Mouse (Mus musculus) ES-Bruce4 (cell line): ENCODE measurements around the gene Cltb. TPM values are rescaled to one million over a fixed set of nuclear protein-coding genes. Genes with fewer than 3 reads are reported as not detected.

ENCODE experiments used
- H3K27ac ChIP-seq: 2 replicates; pipeline ENCODE4 v1.5.1; 2012; ENCODE audit warnings: low read length, inconsistent platforms; ENCODE audit not compliant: insufficient read depth
- H3K27me3 ChIP-seq: 2 replicates; pipeline ENCODE4 v1.6.1; 2012; ENCODE audit warnings: mild to moderate bottlenecking, low read length, inconsistent platforms; ENCODE audit not compliant: control insufficient read depth, poor library complexity, insufficient read depth, severe bottlenecking
- H3K36me3 ChIP-seq: 2 replicates; pipeline ENCODE4 v1.6.1; 2012; ENCODE audit warnings: inconsistent platforms, mild to moderate bottlenecking, low read length, moderate library complexity; ENCODE audit not compliant: control insufficient read depth, poor library complexity, insufficient read depth, severe bottlenecking
- H3K4me1 ChIP-seq: one replicate; pipeline ENCODE4 v1.8.1; 2011; ENCODE audit warnings: low read length; ENCODE audit not compliant: control insufficient read depth, insufficient read depth
- H3K4me3 ChIP-seq: 2 replicates; pipeline ENCODE4 v1.5.1; 2011; ENCODE audit warnings: low read depth, mild to moderate bottlenecking, low read length
- H3K9ac ChIP-seq: 2 replicates; pipeline ENCODE4 v1.6.1; 2012; ENCODE audit warnings: low read depth, mild to moderate bottlenecking, inconsistent platforms; ENCODE audit not compliant: poor library complexity, severe bottlenecking
- H3K9me3 ChIP-seq: replicated peaks from 2 replicates; pipeline ENCODE4 v1.6.1; 2012; ENCODE audit warnings: mild to moderate bottlenecking, low read length, inconsistent platforms; ENCODE audit not compliant: control insufficient read depth, poor library complexity, insufficient read depth, severe bottlenecking
- CTCF ChIP-seq: IDR thresholded peaks from one replicate; pipeline ENCODE4 v1.8.1; 2011; ENCODE audit warnings: low read depth, low read length
- EP300 ChIP-seq: IDR thresholded peaks from 2 replicates; pipeline ENCODE4 v1.6.1; 2011; ENCODE audit warnings: low read depth, low read length; ENCODE audit not compliant: insufficient read depth
- POLR2A ChIP-seq: IDR thresholded peaks from one replicate; pipeline ENCODE4 v1.8.1; 2011; ENCODE audit warnings: low read length; ENCODE audit not compliant: insufficient read depth
- polyA plus RNA-seq: library from polyadenylated mRNA; stranded (reverse); fragments of >200 nt; gene quantifications from 2 replicates; pipeline ENCODE4 v1.2.4, GENCODE M21; 2011; ENCODE audit warnings: low read depth; ENCODE audit not compliant: missing spikeins, insufficient read depth, insufficient read length

Cltb gene
- polyA plus RNA-seq, 1 experiment = 27.5 TPM

GRCm38 (mm10) chr13:54564232-54565200 is 46.6 kb downstream of the Cltb start:
- Histone ChIP-seq H3K36me3 (peaks cover 11% of the 10 kb centered on the region), H3K4me3 (peak overlapping the region; percentile 88), H3K9ac (peak overlapping the region; percentile 82), H3K9me3 (no peaks in the 10 kb centered on the region), H3K4me1 (peaks cover 2% of the 10 kb centered on the region), H3K27me3 (no peaks in the 10 kb centered on the region), H3K27ac (no peak overlapping the region)
- TF ChIP-seq CTCF = no peak
- no peak for TF ChIP-seq EP300
- TF ChIP-seq POLR2A = no peak

GRCm38 (mm10) chr13:54562562-54562961 is 48.6 kb downstream of the Cltb start:
- Histone ChIP-seq H3K4me1 (no peaks in the 10 kb centered on the region), H3K27me3 (no peaks in the 10 kb centered on the region), H3K27ac (no peak overlapping the region), H3K4me3 (no peak overlapping the region), H3K36me3 (peaks cover 25% of the 10 kb centered on the region), H3K9ac (no peak overlapping the region), H3K9me3 (no peaks in the 10 kb centered on the region)
- no peak for TF ChIP-seq CTCF
- TF ChIP-seq POLR2A = no peak
- TF ChIP-seq EP300 = no peak

DNA sequence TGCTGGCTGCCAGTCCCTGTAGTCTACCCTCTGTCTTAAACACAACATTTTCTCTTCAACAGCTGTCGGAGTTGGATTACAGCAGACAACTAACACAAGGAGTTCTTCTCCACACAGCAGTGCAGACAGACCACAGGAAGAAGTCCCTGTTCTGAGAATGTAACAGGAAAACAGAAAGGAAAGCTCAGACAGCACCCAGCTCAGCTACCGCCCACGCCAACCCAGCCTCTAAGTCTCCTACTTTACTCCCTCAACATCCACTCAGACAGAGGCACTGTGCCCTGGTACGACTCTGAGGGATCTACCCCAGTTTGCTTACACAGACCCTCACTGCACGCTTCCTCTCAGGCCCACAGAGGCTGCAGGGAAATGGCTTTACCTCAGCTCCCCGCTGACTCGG is 50.5 kb downstream of the Cltb start:
- no peak overlapping the region for H3K27ac ChIP-seq
- TF ChIP-seq EP300 (no peak), POLR2A (no peak), CTCF (no peak)
- H3K9ac ChIP-seq = no peak overlapping the region
- no peaks in the 10 kb centered on the region for H3K9me3 ChIP-seq
- peaks cover 34% of the 10 kb centered on the region for H3K36me3 ChIP-seq
- no peaks in the 10 kb centered on the region for H3K27me3 ChIP-seq
- H3K4me1 ChIP-seq = no peaks in the 10 kb centered on the region
- no peak overlapping the region for H3K4me3 ChIP-seq

GRCm38 (mm10) chr13:54559656-54560055 is 51.5 kb downstream of the Cltb start:
- Histone ChIP-seq H3K9me3 (no peaks in the 10 kb centered on the region), H3K27me3 (no peaks in the 10 kb centered on the region), H3K9ac (no peak overlapping the region), H3K4me1 (no peaks in the 10 kb centered on the region), H3K36me3 (peaks cover 35% of the 10 kb centered on the region), H3K4me3 (no peak overlapping the region), H3K27ac (no peak overlapping the region)
- TF ChIP-seq POLR2A (no peak), CTCF (no peak), EP300 (no peak)

DNA sequence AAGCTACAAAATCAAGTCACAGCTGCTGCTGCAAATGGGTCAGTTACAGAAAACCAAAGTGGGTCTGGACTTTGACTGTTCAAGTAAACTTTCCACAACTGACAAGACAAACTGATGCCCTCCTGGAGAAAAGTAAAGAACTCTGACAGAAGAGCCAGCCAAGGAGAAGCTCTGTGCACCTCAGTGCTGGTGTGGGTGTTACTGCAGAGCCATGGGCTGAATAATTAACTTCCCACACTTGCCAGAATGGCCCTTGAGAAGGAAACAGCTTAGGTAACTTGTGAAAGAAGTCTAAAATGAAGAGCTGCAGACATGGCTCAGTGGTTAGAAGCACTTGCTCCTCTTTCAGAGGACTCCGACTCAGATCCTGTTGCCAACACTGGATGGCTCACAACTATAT is 53.5 kb downstream of the Cltb start:
- no peak overlapping the region for H3K27ac ChIP-seq
- H3K36me3 ChIP-seq = peaks cover 49% of the 10 kb centered on the region

DNA sequence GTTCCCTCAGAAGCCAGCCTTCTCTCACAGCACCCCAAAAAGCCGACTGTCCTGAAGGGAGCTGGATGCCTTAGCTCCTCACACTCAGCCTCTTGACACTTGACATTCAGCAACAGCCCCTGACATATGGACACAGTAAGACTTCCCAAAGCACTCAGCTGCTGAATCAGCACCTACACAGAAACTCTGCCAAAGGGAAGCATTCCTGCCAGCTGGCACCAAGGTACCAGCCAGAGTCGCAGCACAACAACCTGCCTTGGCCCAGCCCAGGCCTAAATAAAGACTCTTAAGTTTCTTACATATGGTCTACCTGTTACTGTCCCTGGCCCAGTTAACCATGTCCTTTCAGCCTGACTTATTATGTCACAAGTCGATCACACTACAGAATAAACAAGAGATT is 54.3 kb downstream of the Cltb start:
- TF ChIP-seq EP300 (no peak), CTCF (no peak), POLR2A (no peak)
- Histone ChIP-seq H3K4me3 (no peak overlapping the region), H3K36me3 (peaks cover 51% of the 10 kb centered on the region), H3K27me3 (no peaks in the 10 kb centered on the region), H3K27ac (no peak overlapping the region), H3K9ac (no peak overlapping the region), H3K4me1 (no peaks in the 10 kb centered on the region), H3K9me3 (no peaks in the 10 kb centered on the region)

More for the DNA sequence above, 53.5 kb downstream of the Cltb start:
- no peaks in the 10 kb centered on the region for H3K4me1 ChIP-seq
- no peaks in the 10 kb centered on the region for H3K27me3 ChIP-seq
- TF ChIP-seq CTCF (no peak), POLR2A (no peak), EP300 (no peak)
- no peaks in the 10 kb centered on the region for H3K9me3 ChIP-seq
- H3K4me3 ChIP-seq = no peak overlapping the region
- no peak overlapping the region for H3K9ac ChIP-seq
